Mouse (Mus musculus) megakaryocyte progenitor cell, adult 5-6 weeks (primary cell): ENCODE data around the gene Dcaf5. TPM values are rescaled to one million over a fixed set of nuclear protein-coding genes. Genes with fewer than 3 reads are reported as not detected.

Experiments used
- ATAC-seq: replicated peaks from 2 replicates; pipeline ENCODE4 v1.8.0; 2016; ENCODE audit warnings: mild to moderate bottlenecking, moderate TSS enrichment, inconsistent platforms; ENCODE audit not compliant: poor library complexity
- total RNA-seq, 2 experiments: library from RNA; stranded (forward) in 1 of 2; stranded (reverse) in 1 of 2; fragments of 157-497, 149-512 nt in 1 of 2; fragments of 200-1000 nt in 1 of 2; gene quantifications; 2 replicates each; pipeline versions ENCODE4 v1.2.3 to v1.2.4; 2015 to 2017

Gene Dcaf5
- total RNA-seq, 2 experiments from 2014 or later, result 8.1 to 13.5 TPM

GRCm38 (mm10) chr12:80290483-80290882 is 145.9 kb downstream of the Dcaf5 start:
- no peak for ATAC-seq

- ATAC-seq, result peak; percentile 73
Observed at GRCm38 (mm10) chr12:80289722-80290121, 146.7 kb downstream of the Dcaf5 start.

GRCm38 (mm10) chr12:80285890-80286289 is 150.5 kb downstream of the Dcaf5 start:
- peak; percentile 48 for ATAC-seq

Other genes with a start within 250 kb of the Dcaf5 start
- gene Actn1, start 176.2 kb downstream of the Dcaf5 start, total RNA-seq (2015), result 14.8 and 17.2 TPM in 2 replicates
- gene Actn1, start 176.2 kb downstream of the Dcaf5 start, total RNA-seq (2017), result 17.8 and 19.4 TPM in 2 replicates
- 11.3 and 13.8 TPM in 2 replicates for gene Exd2, start 26.5 kb upstream of the Dcaf5 start, total RNA-seq (2015)
- gene Exd2, start 26.5 kb upstream of the Dcaf5 start, total RNA-seq (2017), result 9.3 and 18.8 TPM in 2 replicates
- gene Galnt16, start 81.7 kb upstream of the Dcaf5 start, total RNA-seq (2015), result not detected in 2 replicates
- gene Galnt16, start 81.7 kb upstream of the Dcaf5 start, total RNA-seq (2017), result not detected in 2 replicates
- 26.4 and 26.5 TPM in 2 replicates for gene Slc39a9, start 207.3 kb upstream of the Dcaf5 start, total RNA-seq (2015)
- 11.5 and 14.6 TPM in 2 replicates for gene Slc39a9, start 207.3 kb upstream of the Dcaf5 start, total RNA-seq (2017)
- 117 TPM in 2 replicates for gene Erh, start 207.7 kb upstream of the Dcaf5 start, total RNA-seq (2015)
- gene Erh, start 207.7 kb upstream of the Dcaf5 start, total RNA-seq (2017), result 96.3 and 127 TPM in 2 replicates